Mouse (Mus musculus): Measurements from ENCODE around the gene Ercc2. TPM values are rescaled to one million over a fixed set of nuclear protein-coding genes. Genes with fewer than 3 reads are reported as not detected.

The Ercc2 gene
- polyA plus RNA-seq, 1 experiment = 1.6 TPM

GRCm38 (mm10) chr7:19358634-19359033 lies 23.2 kb upstream of the Ercc2 start:
- peaks cover 54% of the 10 kb centered on the region for H3K4me1 ChIP-seq (ENCODE audit: control insufficient read depth)
- peak overlapping the region; percentile 75 for H3K4me3 ChIP-seq (replicated peaks)
- peaks cover 32% of the 10 kb centered on the region for H3K36me3 ChIP-seq (ENCODE audit: control insufficient read depth)
- TF ChIP-seq TAL1 (IDR thresholded peaks at IDR 0.05; ENCODE audit: low read length) = no peak
- TF ChIP-seq GATA1 (IDR thresholded peaks at IDR 0.05; ENCODE audit: low read length) = no peak
- no peaks in the 10 kb centered on the region for H3K27me3 ChIP-seq (ENCODE audit: control insufficient read depth)
- H3K9me3 ChIP-seq (ENCODE audit: control insufficient read depth, low read length) = no peaks in the 10 kb centered on the region

DNA sequence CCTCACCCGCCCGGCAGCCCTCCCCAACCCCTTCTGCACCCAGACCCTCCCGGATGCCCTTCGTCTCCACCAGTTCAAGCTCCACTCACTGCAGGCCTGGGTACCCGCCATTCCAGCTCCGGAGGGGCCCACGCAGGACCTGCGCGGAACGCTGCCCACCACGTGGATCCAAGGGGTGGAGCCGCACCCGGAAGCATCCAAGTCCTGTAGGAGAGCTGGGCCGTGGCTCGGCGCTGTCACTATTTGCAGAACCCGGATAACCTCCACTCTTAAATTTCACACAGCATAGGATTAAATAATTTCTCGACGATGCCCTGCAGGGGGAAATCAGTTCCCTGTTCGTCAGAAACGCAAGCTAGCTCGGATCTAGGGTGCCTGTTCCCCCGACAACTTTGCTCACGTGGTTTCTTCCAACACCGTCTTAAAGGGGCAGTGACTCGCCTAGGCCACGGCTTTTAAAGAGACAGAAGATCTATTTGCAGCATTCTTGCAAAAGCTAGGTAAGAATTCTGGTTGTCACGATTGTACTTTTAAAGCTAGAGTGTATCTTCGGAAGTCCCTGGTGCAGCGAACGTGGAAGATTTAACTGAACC lies 22.4 kb upstream of the Ercc2 start, which contains the start of the genes Cd3eap and Ppp1r13l:
Cd3eap (minus strand) TSS at position 185 of the 593 bp plus-strand sequence.
Ppp1r13l (plus strand) TSS at position 451 of the 593 bp plus-strand sequence.
- H3K36me3 ChIP-seq (ENCODE audit: control insufficient read depth) = peaks cover 29% of the 10 kb centered on the region
- no peak for TF ChIP-seq GATA1 (IDR thresholded peaks at IDR 0.05; ENCODE audit: low read length)
- no peak for TF ChIP-seq TAL1 (IDR thresholded peaks at IDR 0.05; ENCODE audit: low read length)
- H3K27me3 ChIP-seq (ENCODE audit: control insufficient read depth) = no peaks in the 10 kb centered on the region
- H3K9me3 ChIP-seq (ENCODE audit: control insufficient read depth, low read length) = no peaks in the 10 kb centered on the region
- peak within 1 kb of the TSS; percentile 75 for H3K4me3 ChIP-seq (replicated peaks)
- peaks cover 59% of the 10 kb centered on the region for H3K4me1 ChIP-seq (ENCODE audit: control insufficient read depth)

GRCm38 (mm10) chr7:19359892-19360641 lies 21.7 kb upstream of the Ercc2 start:
- H3K36me3 ChIP-seq (ENCODE audit: control insufficient read depth) = peaks cover 24% of the 10 kb centered on the region
- no peaks in the 10 kb centered on the region for H3K27me3 ChIP-seq (ENCODE audit: control insufficient read depth)
- no peaks in the 10 kb centered on the region for H3K9me3 ChIP-seq (ENCODE audit: control insufficient read depth, low read length)
- H3K4me1 ChIP-seq (ENCODE audit: control insufficient read depth) = peaks cover 59% of the 10 kb centered on the region
- H3K4me3 ChIP-seq (replicated peaks) = peak overlapping the region; percentile 75
- TF ChIP-seq GATA1 (IDR thresholded peaks at IDR 0.05; ENCODE audit: low read length) (no peak), TAL1 (IDR thresholded peaks at IDR 0.05; ENCODE audit: low read length) (no peak)

DNA sequence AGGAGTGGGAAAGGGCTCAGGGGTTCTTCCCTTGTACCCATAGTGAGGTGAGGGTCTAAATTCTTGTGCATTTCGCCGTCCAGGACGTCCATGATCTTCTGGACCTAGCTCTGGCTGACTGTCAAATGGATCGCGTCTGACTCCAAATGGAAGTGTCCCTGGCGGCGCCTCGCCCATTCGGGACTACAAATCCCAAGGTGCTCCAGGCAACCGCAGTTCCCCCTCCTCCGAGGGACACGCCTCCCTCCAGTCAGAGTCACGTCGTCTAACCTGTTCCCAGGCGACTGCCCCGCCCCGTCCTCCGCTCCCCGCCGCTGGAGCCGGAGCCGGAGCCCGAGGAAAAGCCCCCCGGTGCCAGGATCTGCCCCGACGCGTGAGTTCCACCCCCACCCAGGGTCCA lies 20.9 kb upstream of the Ercc2 start:
- TF ChIP-seq GATA1 (IDR thresholded peaks at IDR 0.05; ENCODE audit: low read length) (no peak), TAL1 (IDR thresholded peaks at IDR 0.05; ENCODE audit: low read length) (no peak)
- Histone ChIP-seq H3K36me3 (ENCODE audit: control insufficient read depth) (peaks cover 21% of the 10 kb centered on the region), H3K9me3 (ENCODE audit: control insufficient read depth, low read length) (no peaks in the 10 kb centered on the region), H3K27me3 (ENCODE audit: control insufficient read depth) (no peaks in the 10 kb centered on the region), H3K4me1 (ENCODE audit: control insufficient read depth) (peaks cover 63% of the 10 kb centered on the region), H3K4me3 (replicated peaks) (peak overlapping the region; percentile 75)

- peak overlapping the region; percentile 75 for H3K4me3 ChIP-seq (replicated peaks)
Measured at GRCm38 (mm10) chr7:19361720-19362119, 20.1 kb upstream of the Ercc2 start.

GRCm38 (mm10) chr7:19362276-19362675 lies 19.5 kb upstream of the Ercc2 start:
- H3K4me1 ChIP-seq (ENCODE audit: control insufficient read depth) = peaks cover 63% of the 10 kb centered on the region
- no peaks in the 10 kb centered on the region for H3K27me3 ChIP-seq (ENCODE audit: control insufficient read depth)
- peaks cover 11% of the 10 kb centered on the region for H3K36me3 ChIP-seq (ENCODE audit: control insufficient read depth)
- no peaks in the 10 kb centered on the region for H3K9me3 ChIP-seq (ENCODE audit: control insufficient read depth, low read length)
- H3K4me3 ChIP-seq (replicated peaks) = no peak overlapping the region
- no peak for TF ChIP-seq TAL1 (IDR thresholded peaks at IDR 0.05; ENCODE audit: low read length)
- no peak for TF ChIP-seq GATA1 (IDR thresholded peaks at IDR 0.05; ENCODE audit: low read length)

More at GRCm38 (mm10) chr7:19361720-19362119, 20.1 kb upstream of the Ercc2 start:
- H3K27me3 ChIP-seq (ENCODE audit: control insufficient read depth) = no peaks in the 10 kb centered on the region
- TF ChIP-seq GATA1 (IDR thresholded peaks at IDR 0.05; ENCODE audit: low read length) = no peak
- TF ChIP-seq TAL1 (IDR thresholded peaks at IDR 0.05; ENCODE audit: low read length) = no peak
- H3K4me1 ChIP-seq (ENCODE audit: control insufficient read depth) = peaks cover 63% of the 10 kb centered on the region
- H3K36me3 ChIP-seq (ENCODE audit: control insufficient read depth) = peaks cover 15% of the 10 kb centered on the region
- H3K9me3 ChIP-seq (ENCODE audit: control insufficient read depth, low read length) = no peaks in the 10 kb centered on the region

DNA sequence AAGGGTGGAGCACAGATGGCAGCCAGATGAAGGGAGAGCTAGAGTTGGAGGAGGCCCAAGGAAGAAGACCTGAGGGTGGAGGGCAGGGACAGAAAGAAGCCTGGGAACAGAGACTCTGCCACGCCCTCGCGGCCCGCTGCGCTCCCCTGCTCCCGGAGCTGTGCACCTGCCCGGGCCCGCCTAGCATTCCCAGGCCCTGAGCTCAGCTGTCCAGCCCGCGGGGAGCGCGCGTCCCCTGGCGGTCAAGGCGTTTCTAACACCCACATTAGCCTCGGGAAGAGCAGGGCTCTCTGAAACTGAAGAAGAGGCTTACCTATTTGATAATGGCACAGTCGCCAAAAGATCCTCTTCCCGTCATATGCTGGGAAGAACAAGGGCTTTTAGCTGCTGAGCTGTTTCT lies 17.9 kb upstream of the Ercc2 start:
- H3K4me1 ChIP-seq (ENCODE audit: control insufficient read depth) = peaks cover 56% of the 10 kb centered on the region
- H3K36me3 ChIP-seq (ENCODE audit: control insufficient read depth) = no peaks in the 10 kb centered on the region
- TF ChIP-seq GATA1 (IDR thresholded peaks at IDR 0.05; ENCODE audit: low read length) = no peak
- no peak for TF ChIP-seq TAL1 (IDR thresholded peaks at IDR 0.05; ENCODE audit: low read length)
- no peak overlapping the region for H3K4me3 ChIP-seq (replicated peaks)
- peaks cover 7% of the 10 kb centered on the region for H3K27me3 ChIP-seq (ENCODE audit: control insufficient read depth)
- no peaks in the 10 kb centered on the region for H3K9me3 ChIP-seq (ENCODE audit: control insufficient read depth, low read length)

DNA sequence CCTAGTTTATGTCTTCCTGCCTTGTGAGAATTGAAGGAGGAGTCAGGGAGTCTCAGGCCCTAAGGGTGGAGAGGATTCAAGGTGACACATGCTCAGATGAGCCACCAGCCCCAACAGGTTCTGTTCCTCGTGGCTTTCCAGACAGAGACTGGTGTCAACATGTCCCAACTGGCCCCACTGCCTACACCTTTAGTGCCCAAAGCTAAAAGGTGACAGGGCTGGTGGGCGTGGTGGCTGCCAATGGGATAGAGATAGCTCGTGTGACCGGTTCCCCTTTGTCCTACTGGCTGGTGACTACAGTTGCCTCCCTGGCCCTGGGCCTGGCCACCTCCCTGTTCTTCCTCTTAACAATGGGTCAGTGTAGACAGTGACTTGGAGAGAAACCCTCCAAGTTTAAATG lies 16.4 kb upstream of the Ercc2 start:
- H3K4me1 ChIP-seq (ENCODE audit: control insufficient read depth) = peaks cover 47% of the 10 kb centered on the region
- peaks cover 18% of the 10 kb centered on the region for H3K27me3 ChIP-seq (ENCODE audit: control insufficient read depth)
- H3K9me3 ChIP-seq (ENCODE audit: control insufficient read depth, low read length) = no peaks in the 10 kb centered on the region
- TF ChIP-seq TAL1 (IDR thresholded peaks at IDR 0.05; ENCODE audit: low read length) (no peak), GATA1 (IDR thresholded peaks at IDR 0.05; ENCODE audit: low read length) (no peak)
- no peak overlapping the region for H3K4me3 ChIP-seq (replicated peaks)
- no peaks in the 10 kb centered on the region for H3K36me3 ChIP-seq (ENCODE audit: control insufficient read depth)

DNA sequence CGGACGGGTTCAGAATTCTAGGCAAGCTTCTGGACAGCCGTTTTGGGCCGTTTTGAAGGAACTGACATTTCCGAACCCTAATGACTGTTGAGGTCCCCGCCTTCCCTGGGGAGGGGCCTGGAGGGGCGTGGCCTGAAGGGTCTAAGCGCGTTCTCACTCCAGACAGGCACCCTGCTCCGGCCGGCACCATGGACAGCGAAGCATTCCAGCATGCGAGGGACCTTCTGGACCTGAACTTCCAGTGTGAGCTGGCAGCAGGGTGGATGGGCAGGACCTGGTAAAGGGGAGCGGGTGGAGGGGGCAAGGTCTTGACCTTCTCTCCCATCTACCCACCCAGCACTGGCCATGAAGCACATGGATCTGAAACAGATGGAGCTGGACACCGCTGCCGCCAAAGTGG lies 13.4 kb upstream of the Ercc2 start:
- no peaks in the 10 kb centered on the region for H3K36me3 ChIP-seq (ENCODE audit: control insufficient read depth)
- H3K27me3 ChIP-seq (ENCODE audit: control insufficient read depth) = peaks cover 18% of the 10 kb centered on the region
- no peaks in the 10 kb centered on the region for H3K9me3 ChIP-seq (ENCODE audit: control insufficient read depth, low read length)
- H3K4me3 ChIP-seq (replicated peaks) = no peak overlapping the region
- no peak for TF ChIP-seq GATA1 (IDR thresholded peaks at IDR 0.05; ENCODE audit: low read length)
- TF ChIP-seq TAL1 (IDR thresholded peaks at IDR 0.05; ENCODE audit: low read length) = no peak
- H3K4me1 ChIP-seq (ENCODE audit: control insufficient read depth) = peaks cover 22% of the 10 kb centered on the region

All from erythroblast, embryonic 14.5 days (primary cell).